Mouse (Mus musculus) embryonic stem cell, embryonic (primary cell): ENCODE data around the gene Vps26a.

Source experiments
- CTCF ChIA-PET, 4 experiments: fragments of 300-600 bp in 2 of 4; fragments of 350-600 bp in 2 of 4; sonication (Branson Sonifier 250); formaldehyde crosslinking; loops; one replicate each; lab custom pipeline; 2022; ENCODE audit warnings: inconsistent platforms in 2 of 4; lab: Charles Lee
- POLR2A ChIA-PET, 4 experiments: fragments of 300-600 bp in 2 of 4; fragments of 350-600 bp in 2 of 4; sonication (Branson Sonifier 250); formaldehyde crosslinking; loops; one replicate each; lab custom pipeline; 2022; ENCODE audit warnings: antibody characterized with exemption in 4 of 4, inconsistent platforms in 1 of 4; lab: Charles Lee

The Vps26a gene

GRCm38 (mm10) chr10:62411431-62412410 lies 74.9 kb downstream of the Vps26a start:
- CTCF ChIA-PET = interaction anchor here in 3 of 4 experiments (0.6 to 2.0 kb wide), 16 partner anchors 13 to 251 kb away, joined by 3 to 17 read pairs (median 4); no protein-coding TSS in a partner anchor
- POLR2A ChIA-PET = interaction anchor here in 1 of 4 experiments (0.6 kb wide), 2 partner anchors 129 to 470 kb away, joined by 3 to 4 read pairs; no protein-coding TSS in a partner anchor

GRCm38 (mm10) chr10:62410943-62411342 lies 75.7 kb downstream of the Vps26a start:
- CTCF ChIA-PET = interaction anchor here (0.5 to 2.0 kb wide), 29 partner anchors 11 to 1584 kb away, joined by 3 to 17 read pairs (median 3); partner anchors contain the start of gene Hkdc1 (in 1 of the 4)
- POLR2A ChIA-PET = interaction anchor here in 2 of 4 experiments (0.6 to 1.5 kb wide), 3 partner anchors 18 to 128 kb away, joined by 3 to 4 read pairs (median 3); no protein-coding TSS in a partner anchor
